Mouse (Mus musculus) testis, adult 2 months (tissue): ENCODE measurements around the gene Trp63.

ENCODE experiments used
- CTCF ChIP-seq: fragments of 200-500 bp; IDR thresholded peaks from 2 replicates; pipeline ENCODE4 v1.5.1; 2012; ENCODE audit warnings: low read depth, mild to moderate bottlenecking, inconsistent platforms, low read length, moderate library complexity; ENCODE audit not compliant: control insufficient read depth, insufficient read depth, insufficient replicate concordance
- POLR2A ChIP-seq: fragments of 200-500 bp; IDR thresholded peaks from 2 replicates; pipeline ENCODE4 v1.6.1; 2012; ENCODE audit warnings: low read depth, mild to moderate bottlenecking, inconsistent platforms, low read length, moderate library complexity; ENCODE audit not compliant: control insufficient read depth

GRCm38 (mm10) chr16:25849593-25850464, 166.3 kb downstream of the Trp63 start:
- TF ChIP-seq CTCF (no peak), POLR2A (no peak)
